Mouse (Mus musculus) adrenal gland, postnatal 10 days (tissue): ENCODE measurements around the gene Vezt. TPM values are rescaled to one million over a fixed set of nuclear protein-coding genes. Genes with fewer than 3 reads are reported as not detected.

Experiments
- DNase-seq: peaks from one replicate; pipeline ENCODE4 v3.0.0; 2021; ENCODE audit warnings: mixed read lengths
- total RNA-seq, 2 experiments: library from RNA; stranded (reverse); gene quantifications; 2 replicates each; pipeline ENCODE4 v1.2.3; 2021

The Vezt gene
- total RNA-seq, 2 experiments from 2014 or later, result 24.9 to 27.7 TPM

DNA sequence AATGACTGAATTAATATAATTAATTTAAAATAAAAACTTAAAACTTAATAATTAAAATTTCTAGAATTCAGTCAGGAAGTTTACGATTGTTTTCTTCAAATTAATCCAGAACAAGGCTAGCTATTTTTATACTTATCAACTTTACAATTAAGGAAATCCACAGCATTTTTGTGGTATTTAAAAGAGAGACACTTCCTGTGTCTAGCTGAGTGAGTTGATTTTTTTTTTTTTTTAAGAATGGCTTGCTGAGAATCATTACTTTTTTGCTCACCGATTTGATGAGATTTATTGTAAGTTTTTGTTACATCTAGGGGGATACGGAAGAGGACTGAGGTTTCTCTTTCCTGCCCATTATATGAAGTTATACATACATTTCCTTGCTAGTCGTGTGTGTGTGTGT, 2.0 kb upstream of the Vezt start:
- no peak for DNase-seq

DNA sequence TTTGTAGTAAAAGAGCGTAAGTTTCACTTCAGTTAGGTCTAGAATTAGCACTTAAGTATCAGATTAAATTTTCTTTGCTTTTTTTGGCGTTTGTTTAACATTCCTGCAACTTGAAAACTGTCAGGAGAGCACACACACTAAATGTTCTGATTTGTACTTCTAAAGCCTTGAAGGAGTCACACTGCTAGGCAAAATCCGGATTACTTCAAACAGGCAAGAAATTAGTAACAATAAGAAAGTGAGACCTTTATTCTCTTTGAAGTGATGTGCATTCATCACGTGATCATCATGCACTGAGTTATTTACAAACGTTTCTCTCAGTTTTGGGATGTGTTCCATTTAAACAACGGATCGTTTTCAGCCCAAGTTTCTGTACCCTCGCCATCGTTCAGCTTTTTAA, 1.6 kb upstream of the Vezt start:
- no peak for DNase-seq

DNA sequence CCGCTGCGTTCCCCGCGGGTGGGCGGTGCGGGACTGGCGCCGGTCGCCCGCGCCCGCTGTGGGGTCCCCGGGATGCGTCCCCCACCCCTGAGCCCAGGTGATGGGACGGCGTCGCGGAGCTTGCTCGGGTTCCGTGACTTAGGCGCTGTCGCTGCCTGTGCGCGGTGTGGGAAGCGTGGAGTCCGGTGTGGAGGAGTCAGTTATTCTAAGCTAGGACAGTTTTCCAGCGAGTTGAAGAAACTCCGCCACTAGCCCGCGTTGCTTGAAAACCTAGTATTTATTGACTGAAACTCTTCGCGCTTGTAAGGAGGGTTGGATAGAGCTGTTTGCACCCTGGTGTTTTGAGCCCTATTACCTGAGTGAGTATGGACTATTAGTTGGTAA, 750 bp upstream of the Vezt start:
- no peak for DNase-seq

DNA sequence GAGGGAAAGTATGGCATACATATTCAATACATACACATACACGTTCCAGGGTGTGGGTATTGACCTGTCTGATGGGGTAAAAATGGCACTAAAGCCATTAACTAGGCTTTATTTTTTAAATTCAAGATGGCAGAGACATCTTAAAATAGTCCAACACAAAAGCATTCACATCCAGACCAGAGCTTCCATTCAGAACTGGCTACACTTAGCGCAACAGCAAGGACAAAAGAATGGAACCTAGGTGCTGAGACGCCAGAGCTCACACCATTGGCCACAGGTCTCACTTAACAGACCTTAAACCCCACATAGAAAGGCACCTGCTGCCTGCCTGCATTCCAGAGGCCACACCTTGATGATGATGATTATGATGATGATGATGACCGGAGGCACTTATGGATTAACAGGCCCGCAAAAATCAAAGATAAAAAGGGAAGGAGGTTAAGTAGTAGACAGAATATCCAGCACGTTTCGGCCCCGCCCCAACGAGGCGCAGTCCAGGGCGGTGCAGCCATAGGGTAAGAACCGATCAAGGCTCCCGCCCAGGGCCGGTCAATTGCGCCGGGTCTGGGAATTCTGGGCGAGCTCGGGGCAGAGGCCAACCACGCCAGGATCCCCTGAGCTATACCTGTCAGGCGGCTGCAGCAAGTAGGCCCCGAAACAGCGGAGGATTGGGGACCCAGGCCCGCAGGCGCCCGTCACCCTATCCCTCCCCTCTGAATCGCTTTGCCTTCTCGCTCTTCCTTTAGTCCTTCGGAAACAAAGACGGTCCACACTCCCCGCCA, 550 bp downstream of the Vezt start:
- peak; percentile 78 for DNase-seq

- no peak for DNase-seq
Measured at GRCm38 (mm10) chr10:94031164-94031563, 4.5 kb downstream of the Vezt start.

GRCm38 (mm10) chr10:94028493-94028892, 7.1 kb downstream of the Vezt start:
- no peak for DNase-seq

DNA sequence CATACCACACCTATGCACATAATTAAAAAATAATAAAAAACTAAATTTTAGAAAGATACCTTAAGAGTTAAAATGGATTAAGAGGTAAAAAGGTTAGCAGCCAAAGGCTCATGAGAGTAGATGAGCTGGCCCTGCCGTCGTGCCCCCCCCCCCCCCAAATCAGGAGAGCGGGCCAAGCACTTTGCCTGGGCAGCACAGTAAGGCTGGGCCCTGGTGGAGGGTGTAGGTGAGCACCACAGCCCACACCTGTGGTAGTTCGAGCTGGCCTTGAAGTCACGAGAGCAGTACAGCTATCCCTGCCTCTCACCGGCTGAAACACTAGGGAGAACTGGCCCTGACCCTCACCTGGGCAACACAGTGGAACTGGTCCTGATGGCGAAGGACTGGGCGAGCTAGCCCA, 10.5 kb downstream of the Vezt start:
- DNase-seq, result no peak

DNA sequence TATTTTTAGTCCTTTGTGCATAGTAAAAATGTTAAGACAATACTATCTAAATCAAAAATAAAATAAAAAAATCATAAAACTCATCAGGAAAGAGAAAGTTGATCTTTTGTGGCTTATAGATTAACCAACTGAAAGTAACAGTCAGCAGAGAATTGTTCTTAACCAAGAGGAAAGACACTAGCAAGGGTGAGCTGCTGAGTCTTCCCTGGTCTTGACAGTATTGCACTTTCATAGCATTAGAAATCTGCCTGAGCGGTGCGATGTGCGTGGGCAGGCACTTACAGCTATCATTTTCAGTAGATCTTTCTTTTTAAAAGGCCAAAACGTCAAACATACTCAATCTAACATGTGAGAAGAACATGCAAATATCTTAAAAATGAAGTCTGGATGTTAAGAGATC, 14.6 kb downstream of the Vezt start:
- no peak for DNase-seq

DNA sequence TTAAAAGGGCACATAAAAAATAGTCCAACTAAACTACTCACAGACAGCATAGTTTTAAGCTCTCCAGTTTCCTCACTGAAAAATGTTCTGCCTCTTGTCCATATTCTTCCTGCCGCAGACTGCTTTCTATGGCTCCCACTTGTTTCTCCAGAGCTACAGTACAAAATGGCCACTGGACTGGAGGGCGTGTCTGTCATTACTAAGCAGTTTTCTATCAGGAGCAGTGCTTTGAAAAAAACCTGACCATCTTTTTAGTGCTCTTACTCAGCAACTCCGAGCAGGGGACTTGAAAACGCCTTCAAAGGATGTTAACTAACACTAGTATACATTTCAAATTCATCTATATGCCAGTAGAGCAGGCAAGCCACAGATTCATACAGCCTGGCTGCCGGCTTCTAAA, 15.0 kb downstream of the Vezt start:
- DNase-seq, result no peak

DNA sequence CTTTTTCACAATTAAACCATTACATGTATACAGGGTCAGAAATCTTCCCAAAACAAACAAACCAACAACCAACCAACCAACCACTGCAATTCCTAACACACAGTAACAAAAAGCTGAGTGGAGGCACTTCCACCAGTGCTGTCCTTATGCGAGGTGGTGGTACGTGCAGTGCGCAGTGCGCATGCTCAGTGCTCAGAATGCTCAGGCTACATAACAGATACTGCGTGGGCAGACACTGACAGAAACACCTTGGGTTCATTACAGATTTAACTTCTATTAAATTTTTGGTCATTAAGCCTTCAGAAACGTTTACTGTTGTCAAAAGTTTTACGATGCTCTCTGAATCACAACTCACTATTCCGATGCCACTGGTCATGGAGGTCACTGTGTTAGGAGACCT, 18.2 kb downstream of the Vezt start:
- DNase-seq, result no peak

GRCm38 (mm10) chr10:94014200-94014599, 21.4 kb downstream of the Vezt start:
- DNase-seq, result no peak

GRCm38 (mm10) chr10:94013196-94013595, 22.4 kb downstream of the Vezt start:
- peak; percentile 66 for DNase-seq

DNA sequence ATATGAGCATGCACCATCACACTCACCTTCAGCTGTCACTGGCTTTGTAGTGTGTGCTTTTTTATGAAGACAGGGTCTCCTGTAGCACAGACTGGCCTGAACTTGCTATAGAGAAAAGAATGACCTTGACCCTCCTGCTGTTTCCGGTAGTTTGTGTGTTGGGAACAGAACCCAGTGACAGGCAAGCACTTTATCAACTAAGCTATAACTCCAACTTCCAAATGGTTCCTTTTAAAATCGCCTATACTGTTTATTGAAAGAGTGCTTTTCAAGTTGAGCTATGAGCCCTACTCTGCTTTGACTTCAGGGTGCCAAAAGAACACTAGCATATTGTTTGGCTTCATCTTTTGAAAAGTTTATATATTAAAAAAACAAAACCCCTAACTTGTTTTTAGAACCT, 24.6 kb downstream of the Vezt start:
- DNase-seq, result no peak

DNA sequence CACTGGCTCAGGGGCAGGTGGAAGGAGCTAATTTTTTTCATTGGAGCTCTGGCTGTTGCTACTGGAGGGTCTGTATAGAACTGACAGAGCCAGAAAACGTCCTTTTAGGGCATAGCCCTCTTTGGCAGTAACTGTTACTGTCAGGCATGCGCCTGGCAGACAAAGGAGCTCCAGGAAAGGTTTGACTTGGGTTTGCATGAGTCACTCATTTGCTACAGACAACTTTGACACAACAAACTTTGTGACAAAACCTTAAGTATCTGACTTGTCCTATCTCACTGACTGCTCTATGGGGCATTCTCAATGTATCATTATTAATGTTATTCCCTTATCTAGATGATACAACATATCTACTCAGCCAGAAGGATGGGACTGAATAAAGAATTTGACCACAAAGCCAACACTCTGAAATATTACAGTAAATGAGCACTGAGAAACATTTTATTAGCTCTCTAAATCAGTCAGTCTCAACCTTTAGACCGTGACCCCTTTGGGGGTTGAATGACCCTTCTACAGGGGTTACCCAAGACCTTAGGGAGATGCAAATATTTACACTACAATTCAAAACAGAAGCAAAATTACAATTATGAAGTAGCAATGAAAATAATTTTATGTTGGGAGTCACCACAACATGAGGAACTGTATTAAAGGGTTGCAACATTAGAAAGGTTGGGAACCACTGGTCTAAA, 25.5 kb downstream of the Vezt start:
- DNase-seq, result no peak

- DNase-seq, result no peak
Measured at GRCm38 (mm10) chr10:94008356-94008755, 27.3 kb downstream of the Vezt start.

- peak; percentile 14 for DNase-seq
Measured at GRCm38 (mm10) chr10:94000223-94000622, 35.4 kb downstream of the Vezt start.

DNA sequence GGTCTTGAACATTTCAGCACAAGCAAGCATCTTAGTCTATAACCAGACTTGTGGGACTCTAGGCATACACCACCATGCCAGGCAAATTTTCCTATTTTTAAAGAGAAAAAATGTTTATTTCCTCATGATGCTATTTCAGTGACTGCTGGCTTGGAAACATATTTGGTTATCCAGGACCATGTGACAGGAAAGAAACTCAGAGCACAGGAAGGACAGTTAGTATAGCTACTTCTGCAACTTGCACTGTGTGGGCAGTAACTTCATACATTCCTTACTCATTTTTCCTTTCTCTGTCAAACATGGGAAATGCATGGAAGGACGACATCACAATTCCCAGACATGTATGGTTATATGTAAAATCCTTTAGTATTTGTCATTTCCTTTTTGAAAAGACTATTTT, 36.3 kb downstream of the Vezt start:
- no peak for DNase-seq

DNA sequence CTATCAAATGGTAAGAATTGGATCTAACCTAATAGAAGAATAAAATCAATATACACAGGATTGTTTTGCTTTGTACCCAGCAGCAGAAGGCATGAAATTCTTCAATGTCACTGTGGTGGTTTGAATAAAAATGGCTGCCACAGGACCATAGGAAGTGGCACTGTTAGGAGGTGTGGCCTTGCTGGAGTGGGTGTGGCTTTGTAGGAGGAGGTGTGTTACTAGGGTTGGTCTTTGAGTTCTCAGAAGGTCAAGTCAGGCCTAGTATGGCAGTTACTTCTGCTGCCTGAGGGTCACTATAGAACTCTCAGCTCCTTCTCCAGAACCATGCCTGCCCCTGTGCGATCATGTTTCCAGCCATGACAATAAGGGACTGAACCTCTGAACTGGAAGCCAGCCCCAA, 40.5 kb downstream of the Vezt start:
- DNase-seq, result no peak

GRCm38 (mm10) chr10:93994136-93994535, 41.5 kb downstream of the Vezt start:
- no peak for DNase-seq

- no peak for DNase-seq
Measured at GRCm38 (mm10) chr10:93985357-93985756, 50.3 kb downstream of the Vezt start.

DNA sequence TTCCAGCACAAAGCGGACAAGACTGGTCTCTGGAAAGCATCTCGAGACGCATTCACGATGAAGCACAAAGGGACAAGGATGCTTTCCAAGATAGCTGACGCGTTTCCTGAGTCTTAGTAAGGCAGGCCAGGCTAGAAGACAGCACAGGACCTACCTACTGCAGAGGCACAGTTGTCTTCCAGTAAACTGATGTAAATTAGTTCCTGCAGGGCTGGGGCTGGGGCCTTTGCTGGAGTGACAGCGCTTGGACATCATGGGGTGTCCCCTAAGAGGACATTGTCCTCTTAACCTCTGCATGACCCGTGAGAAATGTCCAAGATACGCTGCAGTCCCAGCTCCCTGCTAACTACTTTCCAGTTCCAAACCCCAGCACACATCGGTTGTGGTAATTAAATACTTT, 66.3 kb downstream of the Vezt start:
- DNase-seq, result no peak

- DNase-seq, result no peak
Measured at GRCm38 (mm10) chr10:93967486-93967885, 68.1 kb downstream of the Vezt start.

DNA sequence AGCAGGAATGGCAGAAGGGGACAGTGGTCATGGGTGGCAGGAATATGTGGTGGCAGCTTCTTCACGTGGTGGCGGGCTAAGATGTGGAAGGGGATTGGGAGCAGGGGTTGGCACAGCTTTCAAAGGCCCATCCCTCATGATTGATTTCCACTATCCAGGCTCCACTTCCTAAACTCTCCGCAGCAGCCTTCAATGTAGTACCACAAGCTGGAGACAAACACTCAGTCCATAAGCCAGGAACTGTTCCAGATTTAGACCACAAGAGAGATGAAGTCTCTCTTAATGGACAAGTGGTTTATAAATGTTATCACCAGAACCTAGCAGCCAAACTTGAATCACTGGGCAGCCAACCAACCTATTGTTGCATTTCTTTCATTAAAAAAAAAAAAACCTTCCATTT, 81.6 kb downstream of the Vezt start:
- no peak for DNase-seq

DNA sequence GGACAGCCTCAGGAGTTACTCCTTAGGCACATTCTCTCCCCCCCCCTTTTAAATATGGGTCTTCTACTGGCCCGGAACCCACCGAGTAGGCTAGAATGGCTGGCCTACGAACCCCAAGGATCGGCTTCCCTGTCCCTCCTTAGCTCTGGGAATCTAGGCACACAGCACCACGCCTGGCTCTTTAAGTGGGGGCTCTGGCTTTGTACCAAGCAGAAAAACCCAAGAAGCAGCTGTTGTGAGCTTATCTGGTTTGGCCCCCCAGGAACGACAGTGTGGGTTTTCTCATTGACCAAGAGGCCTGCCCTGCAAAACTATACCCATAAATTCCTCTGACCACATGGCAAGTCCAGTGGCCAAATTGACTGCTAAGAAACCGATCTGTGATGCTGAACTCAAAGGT, 82.1 kb downstream of the Vezt start:
- no peak for DNase-seq
